Mouse (Mus musculus): Measurements from ENCODE around the gene Ltv1. TPM values are rescaled to one million over a fixed set of nuclear protein-coding genes. Genes with fewer than 3 reads are reported as not detected.

The Ltv1 gene
- polyA plus RNA-seq, 1 experiment from 2014 or later, result 78.5 TPM

DNA sequence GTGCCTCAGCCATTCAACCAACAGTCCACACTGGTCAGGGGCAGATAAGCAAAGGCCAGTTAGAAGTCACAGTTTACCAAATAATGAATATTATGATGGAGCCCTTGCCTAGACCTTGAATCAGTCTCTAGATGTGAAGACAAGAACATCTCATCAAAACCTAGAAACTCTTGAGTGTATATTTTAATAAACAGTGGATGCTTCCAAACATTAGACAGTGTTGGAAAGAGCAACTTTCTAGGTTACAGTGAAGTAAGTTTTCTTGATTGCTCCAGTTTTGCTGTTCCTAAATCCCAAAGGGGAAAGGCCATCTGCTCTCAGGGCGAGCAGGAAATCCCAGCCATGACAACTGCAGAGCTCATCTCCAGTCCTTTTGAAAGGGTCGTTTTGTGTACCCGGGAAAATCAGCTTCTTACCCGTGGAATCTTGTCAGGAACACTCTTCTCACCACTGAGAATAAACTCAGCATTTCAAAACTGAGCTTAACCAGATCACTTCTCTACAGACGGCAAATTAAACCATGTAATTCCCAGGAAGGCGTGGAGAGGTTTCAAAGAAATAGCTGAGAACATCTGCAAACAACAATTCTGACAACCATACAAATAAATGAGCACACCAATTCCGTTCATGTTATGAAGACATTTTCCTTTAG is 14.9 kb downstream of the Ltv1 start, which contains the start of gene Zc2hc1b:
Gene Zc2hc1b, minus strand, starts transcription at position 51 of the 652 bp plus-strand sequence.
- Histone ChIP-seq H3K9me3 (ENCODE audit: control insufficient read depth, low read length) (no peaks in the 10 kb centered on the region), H3K9ac (ENCODE audit: low read length) (no peak within 1 kb of the TSS), H3K4me3 (ENCODE audit: low read depth, low read length) (no peak within 1 kb of the TSS), H3K27me3 (ENCODE audit: control insufficient read depth, insufficient read depth, low read length) (no peaks in the 10 kb centered on the region), H3K36me3 (ENCODE audit: control insufficient read depth, insufficient read depth, low read length) (peaks cover 8% of the 10 kb centered on the region; the same call in 1 of the 2 replicates), H3K27ac (ENCODE audit: low read depth, low read length) (no peak within 1 kb of the TSS), H3K4me2 (ENCODE audit: low read depth) (no peak within 1 kb of the TSS), H3K4me1 (ENCODE audit: control insufficient read depth, insufficient read depth, low read length) (no peaks in the 10 kb centered on the region)
- ATAC-seq (ENCODE audit: insufficient read depth, low FRiP score, low TSS enrichment) (no peak), DNase-seq (ENCODE audit: low spot score) (no peak)
- WGBS, result 68% methylated on average over 7 of the region's 7 CpGs

DNA sequence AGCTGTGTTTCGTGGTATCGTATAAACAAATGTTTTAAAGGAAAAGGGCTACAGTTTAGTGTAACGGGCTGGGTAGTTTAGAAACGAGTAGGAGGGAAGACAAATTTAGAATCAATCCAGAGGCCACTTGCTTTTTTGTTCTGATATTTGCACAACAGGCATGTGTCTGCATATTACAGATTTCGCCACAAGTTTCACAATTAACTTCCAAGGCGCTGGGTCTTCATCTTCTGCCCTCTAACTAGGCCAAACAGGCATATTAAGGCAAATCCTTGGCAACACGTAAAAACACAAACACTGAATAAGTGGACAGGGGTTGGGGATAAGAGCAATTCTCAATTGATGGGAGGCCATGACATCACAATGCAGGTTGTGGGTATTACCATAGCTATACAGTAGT is 17.1 kb downstream of the Ltv1 start:
- H3K9ac ChIP-seq (ENCODE audit: low read length), result no peak overlapping the region
- peaks cover 4% of the 10 kb centered on the region; the same call in 1 of the 2 replicates for H3K36me3 ChIP-seq (ENCODE audit: control insufficient read depth, insufficient read depth, low read length)
- H3K4me3 ChIP-seq (ENCODE audit: low read depth, low read length), result no peak overlapping the region
- H3K4me2 ChIP-seq (ENCODE audit: low read depth), result no peak overlapping the region
- WGBS, result 93% methylated on average over 7 of the region's 7 CpGs
- H3K27me3 ChIP-seq (ENCODE audit: control insufficient read depth, insufficient read depth, low read length), result no peaks in the 10 kb centered on the region
- H3K27ac ChIP-seq (ENCODE audit: low read depth, low read length), result no peak overlapping the region
- peaks cover under 1% of the 10 kb centered on the region; the same call in 1 of the 2 replicates for H3K4me1 ChIP-seq (ENCODE audit: control insufficient read depth, insufficient read depth, low read length)
- no peak for ATAC-seq (ENCODE audit: insufficient read depth, low FRiP score, low TSS enrichment)
- no peak for DNase-seq (ENCODE audit: low spot score)
- H3K9me3 ChIP-seq (ENCODE audit: control insufficient read depth, low read length), result no peaks in the 10 kb centered on the region

DNA sequence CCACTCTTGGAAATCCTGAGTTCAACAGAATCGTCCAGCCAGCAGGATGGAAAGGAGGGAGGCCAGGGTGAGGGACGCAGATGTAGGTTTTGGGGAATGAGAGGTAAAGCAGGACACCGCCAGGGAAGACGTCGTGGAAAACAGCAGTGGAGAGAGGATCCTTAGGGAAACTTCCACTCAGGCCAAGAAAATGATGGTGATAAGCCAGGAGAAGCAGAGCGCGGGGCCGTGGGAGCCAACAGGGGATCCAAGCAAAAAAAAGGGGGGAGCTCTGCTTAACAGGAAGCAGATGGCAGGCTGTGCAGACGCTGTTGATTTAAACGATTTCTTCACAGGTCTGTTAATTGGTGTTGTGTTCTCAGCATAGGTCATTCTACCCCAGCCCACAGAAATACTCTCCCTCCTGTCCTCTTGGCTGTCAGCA is 20.2 kb downstream of the Ltv1 start:
- WGBS, result 66% methylated on average over 10 of the region's 10 CpGs
- H3K4me3 ChIP-seq (ENCODE audit: low read depth, low read length), result no peak overlapping the region
- H3K4me2 ChIP-seq (ENCODE audit: low read depth), result no peak overlapping the region
- peaks cover 9% of the 10 kb centered on the region; the same call in 1 of the 2 replicates for H3K4me1 ChIP-seq (ENCODE audit: control insufficient read depth, insufficient read depth, low read length)
- ATAC-seq (ENCODE audit: insufficient read depth, low FRiP score, low TSS enrichment) (no peak), DNase-seq (ENCODE audit: low spot score) (no peak)
- H3K9ac ChIP-seq (ENCODE audit: low read length), result no peak overlapping the region
- no peaks in the 10 kb centered on the region for H3K27me3 ChIP-seq (ENCODE audit: control insufficient read depth, insufficient read depth, low read length)
- H3K27ac ChIP-seq (ENCODE audit: low read depth, low read length), result no peak overlapping the region
- H3K9me3 ChIP-seq (ENCODE audit: control insufficient read depth, low read length), result no peaks in the 10 kb centered on the region
- no peaks in the 10 kb centered on the region for H3K36me3 ChIP-seq (ENCODE audit: control insufficient read depth, insufficient read depth, low read length)

DNA sequence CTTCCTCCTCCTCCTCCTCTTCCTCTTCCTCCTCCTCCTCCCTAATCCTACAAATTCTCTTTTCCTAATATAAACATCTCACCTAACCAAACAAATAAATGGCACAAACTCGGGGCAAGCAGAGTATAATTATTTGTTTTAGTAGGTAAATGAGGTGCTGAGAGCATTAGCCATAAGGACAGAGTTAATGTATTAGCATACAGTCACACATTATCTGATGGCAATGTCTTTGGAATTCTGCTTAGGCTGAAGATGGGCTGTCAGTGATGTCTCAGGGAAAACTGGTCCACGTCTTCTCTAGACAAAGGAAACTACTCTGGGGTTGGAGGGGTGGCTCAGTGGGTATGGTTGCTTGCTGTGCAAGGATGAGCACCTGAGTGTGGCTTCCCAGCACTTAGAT is 21.5 kb downstream of the Ltv1 start:
- no peaks in the 10 kb centered on the region for H3K9me3 ChIP-seq (ENCODE audit: control insufficient read depth, low read length)
- no peak for ATAC-seq (ENCODE audit: insufficient read depth, low FRiP score, low TSS enrichment)
- H3K27ac ChIP-seq (ENCODE audit: low read depth, low read length), result no peak overlapping the region
- no peak overlapping the region for H3K9ac ChIP-seq (ENCODE audit: low read length)
- no peak for DNase-seq (ENCODE audit: low spot score)
- H3K4me3 ChIP-seq (ENCODE audit: low read depth, low read length), result no peak overlapping the region
- H3K4me1 ChIP-seq (ENCODE audit: control insufficient read depth, insufficient read depth, low read length), result peaks cover 9% of the 10 kb centered on the region; the same call in 1 of the 2 replicates
- 71% methylated on average over 2 of the region's 2 CpGs for WGBS
- H3K27me3 ChIP-seq (ENCODE audit: control insufficient read depth, insufficient read depth, low read length), result no peaks in the 10 kb centered on the region
- H3K36me3 ChIP-seq (ENCODE audit: control insufficient read depth, insufficient read depth, low read length), result no peaks in the 10 kb centered on the region
- no peak overlapping the region for H3K4me2 ChIP-seq (ENCODE audit: low read depth)

DNA sequence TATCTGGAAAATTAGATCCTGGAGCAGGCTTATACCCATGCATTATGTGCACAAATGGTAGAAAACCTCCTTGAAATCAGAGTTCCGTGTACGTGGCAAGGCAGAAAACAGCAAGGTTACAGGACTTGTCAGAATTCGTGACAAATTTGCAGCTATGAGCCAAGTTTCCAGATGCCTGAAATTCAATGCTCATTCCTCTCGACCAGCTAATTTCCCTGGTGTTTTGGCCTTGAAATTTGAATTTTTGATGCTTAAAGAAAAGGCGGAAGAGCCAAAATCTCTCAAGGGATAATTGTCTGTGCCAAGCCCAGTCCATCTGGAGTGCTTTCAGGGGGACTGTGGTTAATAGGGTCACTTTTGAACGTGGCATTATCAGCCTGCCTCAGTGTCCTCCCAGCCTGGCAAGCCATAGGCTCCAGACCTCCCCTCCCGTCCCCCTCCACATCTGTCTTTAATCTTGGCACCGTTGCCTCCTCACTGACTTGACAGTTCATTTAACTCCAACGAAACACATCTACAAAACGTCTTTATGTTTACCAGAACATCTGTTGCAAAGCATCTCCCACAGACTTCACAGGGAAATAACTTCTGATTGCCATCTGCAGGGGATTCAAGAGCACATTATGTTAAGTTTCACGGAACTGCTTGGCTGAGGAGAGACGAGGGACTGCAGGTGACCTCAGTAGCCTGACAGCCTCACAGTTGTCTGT is 22.1 kb downstream of the Ltv1 start:
- ATAC-seq (ENCODE audit: insufficient read depth, low FRiP score, low TSS enrichment), result no peak
- Histone ChIP-seq H3K9ac (ENCODE audit: low read length) (no peak overlapping the region), H3K4me1 (ENCODE audit: control insufficient read depth, insufficient read depth, low read length) (peaks cover 9% of the 10 kb centered on the region; the same call in 1 of the 2 replicates), H3K36me3 (ENCODE audit: control insufficient read depth, insufficient read depth, low read length) (no peaks in the 10 kb centered on the region), H3K4me2 (ENCODE audit: low read depth) (no peak overlapping the region), H3K9me3 (ENCODE audit: control insufficient read depth, low read length) (no peaks in the 10 kb centered on the region), H3K27ac (ENCODE audit: low read depth, low read length) (0 out of 2 replicates have a peak overlapping the region, but pooled peaks have one; percentile 8), H3K27me3 (ENCODE audit: control insufficient read depth, insufficient read depth, low read length) (no peaks in the 10 kb centered on the region), H3K4me3 (ENCODE audit: low read depth, low read length) (no peak overlapping the region)
- 44% methylated on average over 12 of the region's 12 CpGs for WGBS
- peak; percentile 18 for DNase-seq (ENCODE audit: low spot score)

DNA sequence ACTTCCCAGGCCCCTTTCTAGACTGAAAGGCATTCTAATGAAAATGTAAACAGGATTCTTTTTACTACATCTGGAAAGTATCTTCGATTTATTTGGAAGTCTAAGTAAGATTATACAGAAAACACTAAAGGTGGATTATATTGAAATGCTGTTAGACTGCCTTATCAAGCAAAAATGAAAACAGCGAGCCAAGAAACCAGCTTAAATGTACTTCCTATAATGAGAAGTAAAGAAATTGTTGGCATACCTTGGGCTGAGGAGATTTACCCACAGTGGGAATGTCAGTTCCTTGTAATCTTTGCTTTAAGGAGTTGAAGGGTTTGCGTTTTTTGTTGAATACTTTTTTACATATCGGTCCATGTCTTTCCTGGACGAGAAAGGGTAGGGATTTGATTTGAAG is 24.5 kb downstream of the Ltv1 start:
- Histone ChIP-seq H3K4me3 (ENCODE audit: low read depth, low read length) (no peak overlapping the region), H3K36me3 (ENCODE audit: control insufficient read depth, insufficient read depth, low read length) (no peaks in the 10 kb centered on the region), H3K9me3 (ENCODE audit: control insufficient read depth, low read length) (no peaks in the 10 kb centered on the region), H3K9ac (ENCODE audit: low read length) (no peak overlapping the region), H3K27me3 (ENCODE audit: control insufficient read depth, insufficient read depth, low read length) (no peaks in the 10 kb centered on the region), H3K27ac (ENCODE audit: low read depth, low read length) (no peak overlapping the region), H3K4me2 (ENCODE audit: low read depth) (no peak overlapping the region), H3K4me1 (ENCODE audit: control insufficient read depth, insufficient read depth, low read length) (peaks cover 9% of the 10 kb centered on the region; the same call in 1 of the 2 replicates)
- ATAC-seq (ENCODE audit: insufficient read depth, low FRiP score, low TSS enrichment) (no peak), DNase-seq (ENCODE audit: low spot score) (no peak)
- WGBS, result 93% methylated on average over 5 of the region's 5 CpGs

DNA sequence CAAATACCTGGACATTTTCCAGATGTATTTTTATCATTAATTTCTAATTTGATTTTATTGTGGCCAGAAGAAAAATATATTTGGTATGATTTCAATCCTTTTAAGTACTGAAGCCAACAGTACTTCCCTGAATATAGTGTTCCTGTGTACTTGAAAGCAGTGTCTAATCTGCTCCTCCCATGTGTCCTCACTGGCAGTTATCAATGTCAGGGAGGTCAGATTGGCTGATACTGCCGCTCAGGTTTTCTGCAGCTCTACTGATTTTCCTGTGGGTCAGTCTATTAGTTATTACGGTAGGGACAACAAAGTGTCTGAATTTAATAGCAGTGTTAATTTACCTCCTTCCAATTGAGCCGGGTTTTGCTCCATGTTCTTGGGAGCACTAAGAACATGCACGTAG is 30.9 kb downstream of the Ltv1 start:
- no peak for ATAC-seq (ENCODE audit: insufficient read depth, low FRiP score, low TSS enrichment)
- WGBS, result 85% methylated on average over 4 of the region's 4 CpGs
- no peaks in the 10 kb centered on the region for H3K4me1 ChIP-seq (ENCODE audit: control insufficient read depth, insufficient read depth, low read length)
- H3K27me3 ChIP-seq (ENCODE audit: control insufficient read depth, insufficient read depth, low read length), result no peaks in the 10 kb centered on the region
- H3K4me2 ChIP-seq (ENCODE audit: low read depth), result no peak overlapping the region
- no peaks in the 10 kb centered on the region for H3K36me3 ChIP-seq (ENCODE audit: control insufficient read depth, insufficient read depth, low read length)
- DNase-seq (ENCODE audit: low spot score), result no peak
- H3K4me3 ChIP-seq (ENCODE audit: low read depth, low read length), result no peak overlapping the region
- H3K9me3 ChIP-seq (ENCODE audit: control insufficient read depth, low read length), result no peaks in the 10 kb centered on the region
- H3K27ac ChIP-seq (ENCODE audit: low read depth, low read length), result no peak overlapping the region
- H3K9ac ChIP-seq (ENCODE audit: low read length), result no peak overlapping the region

DNA sequence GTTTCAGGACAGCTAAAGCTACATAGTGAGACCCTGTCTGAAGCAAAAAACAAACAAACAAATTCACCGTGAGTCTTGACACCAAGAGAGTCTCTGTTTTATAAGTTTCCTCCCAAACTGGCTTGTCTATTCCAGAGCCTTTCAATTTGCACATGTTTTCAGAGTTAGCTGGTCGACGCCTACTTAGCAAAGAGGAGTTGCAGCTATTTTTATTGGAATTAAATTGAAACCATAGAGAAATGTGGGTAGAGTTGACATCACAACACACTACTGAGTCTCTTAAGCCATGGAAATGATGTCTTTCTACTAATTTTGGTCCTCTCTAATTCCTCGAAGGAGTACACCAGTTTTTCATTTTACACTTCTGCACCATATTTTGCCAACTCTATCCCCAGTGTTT is 32.1 kb downstream of the Ltv1 start:
- Histone ChIP-seq H3K4me2 (ENCODE audit: low read depth) (no peak overlapping the region), H3K36me3 (ENCODE audit: control insufficient read depth, insufficient read depth, low read length) (no peaks in the 10 kb centered on the region), H3K4me1 (ENCODE audit: control insufficient read depth, insufficient read depth, low read length) (no peaks in the 10 kb centered on the region), H3K4me3 (ENCODE audit: low read depth, low read length) (no peak overlapping the region), H3K27ac (ENCODE audit: low read depth, low read length) (no peak overlapping the region), H3K27me3 (ENCODE audit: control insufficient read depth, insufficient read depth, low read length) (no peaks in the 10 kb centered on the region), H3K9ac (ENCODE audit: low read length) (no peak overlapping the region), H3K9me3 (ENCODE audit: control insufficient read depth, low read length) (no peaks in the 10 kb centered on the region)
- ATAC-seq (ENCODE audit: insufficient read depth, low FRiP score, low TSS enrichment), result no peak
- 93% methylated on average over 4 of the region's 4 CpGs for WGBS
- DNase-seq (ENCODE audit: low spot score), result no peak

DNA sequence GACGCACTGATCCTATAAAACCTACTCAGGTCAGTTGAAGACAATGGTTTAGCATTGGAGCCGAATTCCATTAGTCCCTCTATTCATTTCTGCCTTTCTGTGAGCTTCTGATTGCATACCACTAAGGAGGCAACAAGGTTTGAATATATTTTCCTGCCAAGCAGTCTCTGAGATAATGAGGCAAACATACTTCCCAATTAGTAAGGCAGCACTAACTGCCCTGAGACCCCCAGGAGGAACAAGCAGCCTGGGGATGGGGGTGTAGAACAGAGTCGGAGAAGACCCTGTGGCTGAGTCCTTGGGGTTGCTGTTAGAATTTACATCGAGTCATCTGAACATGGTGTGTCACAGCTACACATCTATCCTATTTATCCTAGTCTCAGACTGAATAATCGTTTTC is 37.6 kb downstream of the Ltv1 start:
- Histone ChIP-seq H3K4me2 (ENCODE audit: low read depth) (no peak overlapping the region), H3K27me3 (ENCODE audit: control insufficient read depth, insufficient read depth, low read length) (no peaks in the 10 kb centered on the region), H3K4me3 (ENCODE audit: low read depth, low read length) (no peak overlapping the region), H3K36me3 (ENCODE audit: control insufficient read depth, insufficient read depth, low read length) (no peaks in the 10 kb centered on the region), H3K4me1 (ENCODE audit: control insufficient read depth, insufficient read depth, low read length) (no peaks in the 10 kb centered on the region), H3K27ac (ENCODE audit: low read depth, low read length) (no peak overlapping the region), H3K9ac (ENCODE audit: low read length) (no peak overlapping the region), H3K9me3 (ENCODE audit: control insufficient read depth, low read length) (no peaks in the 10 kb centered on the region)
- DNase-seq (ENCODE audit: low spot score) (no peak), ATAC-seq (ENCODE audit: insufficient read depth, low FRiP score, low TSS enrichment) (no peak)
- WGBS, result 83% methylated on average over 5 of the region's 5 CpGs

All from neural tube, embryonic 11.5 days (tissue).